8 mouse cellular contexts compared by ENCODE assay signal in the genomic region with DNA sequence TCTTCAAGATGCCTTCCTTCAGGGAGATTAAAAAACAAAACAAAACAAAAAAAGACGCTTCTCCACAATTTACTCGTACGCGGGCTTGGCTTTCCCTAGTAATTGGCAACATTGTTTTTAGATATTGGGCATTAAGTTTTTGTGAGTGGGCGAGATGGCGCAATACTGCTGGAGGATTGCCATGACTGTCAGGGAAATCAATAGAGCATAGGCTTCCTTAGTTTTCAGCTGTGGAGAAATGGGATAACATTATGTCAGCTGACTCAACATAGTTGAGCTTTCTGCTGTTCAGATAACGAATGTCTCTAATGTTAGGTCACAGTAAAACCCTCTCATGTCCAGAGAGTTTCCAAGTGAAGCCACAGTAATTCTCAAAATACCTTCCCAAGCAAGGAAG. TPM values are rescaled to one million over a fixed set of nuclear protein-coding genes. Genes with fewer than 3 reads are reported as not detected.
DNase-seq lines count a peak whose midpoint lies in the region; ATAC-seq and TF ChIP-seq lines count a peak whose summit lies in the region.

No protein-coding gene starts in this region.

- 32% methylated on average over 7 of the region's 7 CpGs for WGBS in embryonic facial prominence, embryonic 14.5 days
- WGBS in limb, embryonic 13.5 days: 34% methylated on average over 7 of the region's 7 CpGs

- H3K9ac ChIP-seq in embryonic facial prominence, embryonic 14.5 days (ENCODE audit: low read depth, low read length): peak overlapping the region; percentile 75
- H3K9ac ChIP-seq in limb, embryonic 13.5 days: peak overlapping the region; percentile 77

- H3K4me2 ChIP-seq in embryonic facial prominence, embryonic 14.5 days (ENCODE audit: low read depth, low read length): peak overlapping the region; percentile 71
- H3K4me2 ChIP-seq in limb, embryonic 13.5 days (replicated peaks): peak overlapping the region; percentile 69
- peak overlapping the region; percentile 71 for H3K4me2 ChIP-seq in myocyte (ENCODE audit: low read depth)

- peak; percentile 15 to 22 for DNase-seq in right cerebral cortex, adult 2 months (ENCODE audit: low spot score in 2 of 2)
- no peak for DNase-seq in right cerebral cortex, postnatal 4 days
- peak; percentile 4 for DNase-seq in embryonic facial prominence, embryonic 14.5 days (ENCODE audit: low spot score)
- peak; percentile 64 to 68 for DNase-seq in heart, postnatal 36 days
- no peak for DNase-seq in urinary bladder, adult 2 months (ENCODE audit: low spot score)
- no peak for DNase-seq in right cerebral cortex, postnatal 36 days (ENCODE audit: low spot score in 2 of 2)

- H3K27ac ChIP-seq in embryonic facial prominence, embryonic 14.5 days (replicated peaks; ENCODE audit: low read depth, low read length): peak overlapping the region; percentile 69
- H3K27ac ChIP-seq in limb, embryonic 13.5 days: no peak overlapping the region

- no peaks in the 10 kb centered on the region for H3K9me3 ChIP-seq in embryonic facial prominence, embryonic 14.5 days (ENCODE audit: control insufficient read depth, low read length)
- no peaks in the 10 kb centered on the region for H3K9me3 ChIP-seq in limb, embryonic 13.5 days

- peak overlapping the region; percentile 51 for H3ac ChIP-seq in myocyte (ENCODE audit: control insufficient read depth, insufficient read length)

- no peak for ATAC-seq in embryonic facial prominence, embryonic 14.5 days (ENCODE audit: low read depth)
- ATAC-seq in limb, embryonic 13.5 days (ENCODE audit: low FRiP score, low read depth): no peak

- H3K27me3 ChIP-seq in embryonic facial prominence, embryonic 14.5 days (replicated peaks; ENCODE audit: control insufficient read depth, insufficient read depth, low read length): no peaks in the 10 kb centered on the region
- H3K27me3 ChIP-seq in limb, embryonic 13.5 days: no peaks in the 10 kb centered on the region
- H3K27me3 ChIP-seq in myocyte (ENCODE audit: control insufficient read depth, insufficient read depth, insufficient read length): no peaks in the 10 kb centered on the region

- H3K79me2 ChIP-seq in myocyte (ENCODE audit: control insufficient read depth, insufficient read depth): no peaks in the 10 kb centered on the region

- peaks cover 36% of the 10 kb centered on the region for H3K36me3 ChIP-seq in embryonic facial prominence, embryonic 14.5 days (ENCODE audit: control insufficient read depth, insufficient read depth, low read length)
- peaks cover 65% of the 10 kb centered on the region for H3K36me3 ChIP-seq in limb, embryonic 13.5 days
- peaks cover 17% of the 10 kb centered on the region for H3K36me3 ChIP-seq in myocyte (ENCODE audit: control insufficient read depth, insufficient read depth)

- H3K4me3 ChIP-seq in embryonic facial prominence, embryonic 14.5 days (ENCODE audit: low read depth, low read length): peak overlapping the region; percentile 73
- H3K4me3 ChIP-seq in limb, embryonic 13.5 days: peak overlapping the region; percentile 62
- H3K4me3 ChIP-seq in myocyte: peak overlapping the region; percentile 68

- no peak for TF ChIP-seq POLR2A in myocyte (IDR thresholded peaks at IDR 0.05; ENCODE audit: insufficient read length, low read depth)

- intact Hi-C loops in heart, postnatal 36 days (cut with DNase I): loop anchor here (2.0 to 10.0 kb wide), 4 partner anchors 30 to 392 kb away; a partner anchor contains a TSS

- peaks cover 5% of the 10 kb centered on the region for H3K4me1 ChIP-seq in embryonic facial prominence, embryonic 14.5 days (ENCODE audit: control insufficient read depth, insufficient read depth, low read length)
- peaks cover 6% of the 10 kb centered on the region; the same call in 1 of the 2 replicates for H3K4me1 ChIP-seq in limb, embryonic 13.5 days

TF ChIP-seq in myocyte, 11 proteins besides CTCF, POLR2A, EP300 and RAD21:
- TF ChIP-seq MYOD1 (IDR thresholded peaks at IDR 0.05; ENCODE audit: control insufficient read depth in 1 of 3, insufficient read length in 2 of 3, low read depth in 2 of 3) (no peak), SRF (IDR thresholded peaks at IDR 0.05; ENCODE audit: control insufficient read depth, insufficient read length, low read depth) (no peak), CEBPB (IDR thresholded peaks at IDR 0.05; ENCODE audit: insufficient read depth, poor library complexity, severe bottlenecking) (peak; percentile 99)

RNA-seq across cellular contexts. Expression of a gene that starts 0.7 kb away (rescaled TPM):
- polyA plus RNA-seq in embryonic facial prominence, embryonic 14.5 days (2014; fragmentation: Nextera tagmentation; extraction: Ambion mirVana): 45.1 and 49.4 TPM in 2 replicates
- 10 to 100 TPM; 12.2 to 17.4 TPM for total RNA-seq in heart, postnatal 36 days (2021)
- polyA plus RNA-seq in limb, embryonic 13.5 days (2015; fragmentation: Nextera tagmentation; extraction: Ambion mirVana): 58.0 and 61.3 TPM in 2 replicates
- 79.5 TPM for polyA plus RNA-seq in myocyte (2012; fragmentation: generic; extraction: Trizol)
- polyA plus RNA-seq in urinary bladder, adult 2 months (2012; rRNA removed): 106 and 150 TPM in 2 replicates

RNA-seq across cellular contexts. Expression of a gene that starts 30.8 kb away (rescaled TPM):
- 54.0 and 54.2 TPM in 2 replicates for polyA plus RNA-seq in embryonic facial prominence, embryonic 14.5 days (2014; fragmentation: Nextera tagmentation; extraction: Ambion mirVana)
- 10 to 100 TPM; 44.6 to 44.9 TPM for total RNA-seq in heart, postnatal 36 days (2021)
- polyA plus RNA-seq in limb, embryonic 13.5 days (2015; fragmentation: Nextera tagmentation; extraction: Ambion mirVana): 52.6 and 55.2 TPM in 2 replicates
- polyA plus RNA-seq in myocyte (2012; fragmentation: generic; extraction: Trizol): 45.4 TPM
- polyA plus RNA-seq in urinary bladder, adult 2 months (2012; rRNA removed): 34.5 and 34.6 TPM in 2 replicates

RNA-seq across cellular contexts. Expression of a gene that starts 31.7 kb away (rescaled TPM):
- polyA plus RNA-seq in embryonic facial prominence, embryonic 14.5 days (2014; fragmentation: Nextera tagmentation; extraction: Ambion mirVana): 84.8 and 100 TPM in 2 replicates
- 10 to 100 TPM; 37.3 to 37.7 TPM for total RNA-seq in heart, postnatal 36 days (2021)
- polyA plus RNA-seq in limb, embryonic 13.5 days (2015; fragmentation: Nextera tagmentation; extraction: Ambion mirVana): 114 TPM in 2 replicates
- 50.5 TPM for polyA plus RNA-seq in myocyte (2012; fragmentation: generic; extraction: Trizol)
- 46.1 and 52.6 TPM in 2 replicates for polyA plus RNA-seq in urinary bladder, adult 2 months (2012; rRNA removed)

RNA-seq across cellular contexts. Expression of a gene that starts 56.6 kb away (rescaled TPM):
- polyA plus RNA-seq in embryonic facial prominence, embryonic 14.5 days (2014; fragmentation: Nextera tagmentation; extraction: Ambion mirVana): 39.8 and 45.4 TPM in 2 replicates
- total RNA-seq in heart, postnatal 36 days (2021): 10 to 100 TPM; 48.2 to 54.3 TPM
- polyA plus RNA-seq in limb, embryonic 13.5 days (2015; fragmentation: Nextera tagmentation; extraction: Ambion mirVana): 39.9 and 45.4 TPM in 2 replicates
- polyA plus RNA-seq in myocyte (2012; fragmentation: generic; extraction: Trizol): 13.4 TPM
- polyA plus RNA-seq in urinary bladder, adult 2 months (2012; rRNA removed): 26.5 and 28.8 TPM in 2 replicates

Comparison
In these comparisons a context has a peak if more than half of its experiments do, and no peak if none do; other contexts are left out.
1. DNase-seq: peak in right cerebral cortex, adult 2 months (2 of 2), embryonic facial prominence, embryonic 14.5 days (single experiment) and heart, postnatal 36 days (2 of 2); none in right cerebral cortex, postnatal 4 days (single experiment), urinary bladder, adult 2 months (single experiment) and right cerebral cortex, postnatal 36 days (0 of 2).
2. Peak in every context shown above with its lines, with median percentiles within 50 percentile points of each other: H3K4me2 ChIP-seq and H3K4me3 ChIP-seq.